Mouse (Mus musculus) frontal cortex, postnatal 14 days (tissue): Measurements from ENCODE around the gene Gnat2.

Experiments used
- DNase-seq, 2 experiments: peaks; one replicate each; pipeline ENCODE4 v3.0.0; 2022; ENCODE audit warnings: low spot score in 2 of 2

Gene Gnat2

DNA sequence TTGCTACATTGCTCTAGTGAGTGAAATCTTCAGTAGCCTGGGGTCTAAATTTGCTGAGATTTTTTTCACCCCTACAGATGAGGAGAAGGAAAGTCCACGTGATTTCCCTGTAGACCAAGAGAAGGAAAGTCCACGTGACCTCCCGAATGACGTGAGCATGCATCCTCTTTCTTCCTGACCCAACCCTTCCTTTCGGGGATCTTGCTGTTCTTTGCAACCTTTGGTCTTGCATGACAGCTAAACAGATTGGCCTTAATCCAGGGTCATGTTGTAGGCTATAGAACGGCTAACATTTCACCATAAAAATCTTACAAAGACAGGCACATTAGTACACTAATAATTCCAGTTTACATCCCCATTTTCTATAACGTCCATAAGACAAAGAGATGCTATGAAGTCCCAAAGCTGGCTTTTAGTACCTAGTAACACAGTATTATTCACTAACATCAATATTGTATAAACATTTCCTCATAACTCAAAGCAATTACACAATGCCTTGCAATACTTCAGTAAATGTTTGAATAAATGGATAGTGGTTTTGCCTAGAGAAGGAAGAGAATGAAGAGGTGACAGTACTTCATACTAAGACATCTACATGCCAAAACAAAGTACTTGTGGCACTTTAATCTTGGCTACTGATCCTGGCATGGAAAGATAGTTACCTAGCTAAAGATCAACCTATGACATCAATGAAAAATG, 21.2 kb downstream of the Gnat2 start:
- no peak for DNase-seq

DNA sequence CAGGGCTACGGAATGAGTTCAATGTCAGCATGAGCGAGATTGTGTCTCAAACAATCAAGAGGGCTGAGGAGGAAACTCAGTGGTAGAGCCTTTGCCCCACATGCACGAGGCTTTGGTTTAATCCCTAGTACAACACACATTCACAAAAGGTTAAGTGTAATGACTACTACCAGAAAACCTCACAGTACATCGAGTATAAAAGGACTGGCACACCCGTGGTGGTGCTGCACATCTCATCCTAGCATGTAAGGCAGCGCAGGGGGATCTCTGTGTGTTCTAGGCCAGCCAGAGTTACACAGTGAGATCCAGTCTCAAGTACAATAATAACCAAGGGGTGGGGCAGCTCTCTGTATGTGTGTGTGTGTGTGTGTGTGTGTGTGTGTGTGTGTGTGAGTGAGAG, 24.9 kb downstream of the Gnat2 start:
- DNase-seq: no peak

DNA sequence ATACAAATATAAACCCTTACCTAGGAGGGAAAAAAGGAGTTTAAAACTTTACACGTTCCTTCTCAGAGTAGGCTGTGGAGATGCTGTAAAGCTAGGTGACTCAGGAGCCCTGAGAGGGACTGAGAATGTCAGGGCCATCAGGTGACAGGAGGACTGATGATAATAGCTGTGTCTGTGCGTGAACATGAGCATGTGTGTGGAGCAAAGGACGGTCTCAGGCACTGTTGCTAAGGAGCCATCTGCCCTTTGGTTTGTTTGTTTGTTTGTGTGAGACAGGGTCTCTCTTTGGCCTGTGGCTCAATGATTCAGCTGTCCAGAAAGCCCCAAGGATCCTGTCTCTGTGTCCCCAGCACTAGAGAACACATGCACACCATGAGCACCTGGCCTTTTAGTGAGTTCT, 28.5 kb downstream of the Gnat2 start:
- no peak for DNase-seq

DNA sequence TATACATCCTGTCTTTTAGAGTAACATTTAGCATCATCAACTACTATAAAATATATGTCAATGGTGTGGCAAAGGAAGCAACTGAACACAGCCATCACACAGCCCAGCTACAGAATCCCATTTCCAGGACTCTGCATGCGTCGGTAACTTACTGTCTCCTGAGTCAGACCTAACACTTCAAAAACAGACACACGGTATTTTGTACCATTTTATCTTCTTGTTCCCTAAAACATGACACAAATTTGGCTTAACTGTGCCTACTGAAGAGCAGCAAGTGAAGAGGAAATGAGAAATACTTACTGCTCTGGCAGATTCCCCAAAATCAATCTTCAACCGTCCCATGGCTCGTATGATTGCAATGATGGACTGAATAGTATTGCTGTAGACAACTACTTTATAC, 30.7 kb downstream of the Gnat2 start:
- no peak for DNase-seq

DNA sequence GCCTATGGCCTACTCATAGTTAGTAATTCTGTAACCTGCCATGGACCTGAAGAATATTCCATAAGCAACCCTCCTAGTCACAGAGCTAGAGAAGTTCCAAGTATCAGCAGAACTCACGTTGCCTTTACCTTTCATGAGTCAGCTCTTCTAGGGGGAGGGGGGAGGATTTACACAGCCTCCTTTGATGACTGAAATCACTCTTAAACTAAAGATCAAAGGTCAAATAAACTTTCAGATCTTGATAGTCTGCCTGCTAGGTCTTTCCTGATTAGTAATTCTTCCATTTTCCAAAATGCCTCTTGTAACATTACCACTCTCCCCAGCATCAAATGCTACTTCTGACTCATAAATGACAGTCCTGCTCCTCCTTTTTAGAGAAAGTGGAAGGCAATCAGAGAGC, 31.5 kb downstream of the Gnat2 start:
- no peak for DNase-seq

GRCm38 (mm10) chr3:108126327-108126726, 33.7 kb downstream of the Gnat2 start:
- no peak for DNase-seq

DNA sequence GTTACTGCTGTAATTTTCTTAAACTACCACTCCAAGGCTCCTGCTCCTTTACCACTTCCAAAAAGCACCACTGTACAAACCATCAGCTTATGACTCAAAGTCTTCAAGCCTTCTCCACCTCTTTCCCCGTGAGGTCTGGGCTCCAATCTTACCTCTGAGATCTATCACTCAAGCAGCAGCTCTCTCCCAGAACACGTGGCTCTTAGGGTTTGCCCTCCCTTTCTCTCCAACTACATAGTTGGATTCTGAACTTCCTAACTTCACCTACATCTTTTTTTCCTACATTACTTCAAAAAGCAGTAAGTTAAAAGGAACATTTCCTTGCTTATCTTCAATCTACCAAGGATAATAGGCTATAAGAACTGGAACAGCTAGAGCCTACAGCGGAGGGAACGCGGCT, 35.9 kb downstream of the Gnat2 start:
- DNase-seq: no peak

- DNase-seq: no peak
Observed at GRCm38 (mm10) chr3:108129367-108129766, 36.8 kb downstream of the Gnat2 start.

- DNase-seq: no peak
Observed at GRCm38 (mm10) chr3:108129804-108130203, 37.2 kb downstream of the Gnat2 start.

DNA sequence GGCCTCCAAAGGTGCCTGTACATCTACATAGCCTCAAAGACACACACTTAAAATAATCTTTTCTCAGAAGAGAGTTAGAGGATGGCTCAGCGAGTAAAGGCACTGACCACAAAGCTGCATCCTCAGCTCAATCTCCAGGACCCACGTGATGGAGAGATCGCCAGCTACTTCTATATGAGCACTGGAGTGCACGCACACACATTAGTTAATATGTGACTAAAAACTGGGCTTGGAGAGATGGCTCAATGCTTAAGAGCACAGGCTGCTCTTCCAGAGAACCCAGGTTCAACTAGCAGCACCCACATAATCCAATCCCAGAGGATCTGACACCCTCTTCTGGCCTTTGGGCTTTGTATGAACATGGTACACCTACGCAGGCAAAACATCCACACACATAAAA, 38.6 kb downstream of the Gnat2 start:
- DNase-seq: no peak

DNA sequence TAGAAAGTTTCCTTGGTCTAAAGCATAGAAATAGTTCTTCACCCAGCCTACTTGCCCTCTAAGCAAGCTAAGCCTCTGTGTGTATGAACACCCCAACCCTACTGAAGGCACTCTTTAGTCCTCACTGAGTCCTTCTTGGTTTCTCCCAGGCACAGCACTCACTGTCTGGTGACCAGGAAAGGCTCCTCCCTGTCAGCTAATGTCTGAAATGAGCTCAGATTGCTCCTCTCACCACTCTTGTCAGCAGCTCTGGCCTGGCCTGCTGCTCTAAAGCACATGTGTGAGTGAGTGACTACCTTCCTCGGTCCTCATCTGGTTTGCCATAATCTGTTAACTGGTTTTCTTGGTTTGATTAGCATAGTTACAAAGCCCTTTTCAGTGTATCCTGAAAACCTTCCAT, 39.2 kb downstream of the Gnat2 start:
- no peak for DNase-seq

- DNase-seq: no peak
Observed at GRCm38 (mm10) chr3:108132484-108132883, 39.9 kb downstream of the Gnat2 start.

GRCm38 (mm10) chr3:108134701-108135100, 42.1 kb downstream of the Gnat2 start:
- peak in 1 of 2 experiments; percentile 29 for DNase-seq

DNA sequence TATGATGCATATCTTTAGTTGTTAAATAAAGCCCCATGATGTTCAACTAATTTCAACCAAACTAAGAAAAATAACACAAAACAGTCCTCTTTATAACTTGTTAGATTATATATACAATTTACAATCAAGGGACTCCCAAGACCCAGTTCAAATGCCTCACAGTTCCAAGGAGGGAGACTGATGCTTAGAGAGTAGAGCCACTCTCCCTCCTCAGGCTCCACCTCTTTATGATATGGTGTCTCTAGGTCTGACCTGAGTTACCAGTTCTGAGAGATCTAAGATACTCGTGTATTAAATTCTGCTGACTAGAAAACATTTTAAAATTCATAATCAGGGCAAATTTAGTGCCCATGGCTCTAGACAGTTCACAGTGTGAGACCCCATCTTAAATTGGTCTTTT, 46.5 kb downstream of the Gnat2 start:
- no peak for DNase-seq

DNA sequence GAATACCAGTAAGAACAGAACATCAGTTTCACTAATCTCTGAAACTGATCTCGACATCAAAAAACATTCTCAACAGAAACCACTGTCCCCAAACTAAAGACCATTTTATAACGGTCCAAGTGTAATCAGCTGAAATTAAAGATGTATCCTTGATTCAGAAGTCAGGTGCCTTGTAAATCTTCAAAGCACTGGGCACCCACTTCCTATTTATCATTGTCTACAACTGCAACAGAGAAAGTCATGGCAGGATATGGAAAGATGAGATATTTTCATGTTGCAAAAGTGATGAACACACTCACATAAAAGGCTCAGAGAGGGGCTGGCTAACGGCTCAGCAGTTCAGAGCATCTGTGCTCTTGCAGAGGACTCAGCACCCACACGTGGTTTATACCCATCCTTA, 48.2 kb downstream of the Gnat2 start:
- DNase-seq: no peak

DNA sequence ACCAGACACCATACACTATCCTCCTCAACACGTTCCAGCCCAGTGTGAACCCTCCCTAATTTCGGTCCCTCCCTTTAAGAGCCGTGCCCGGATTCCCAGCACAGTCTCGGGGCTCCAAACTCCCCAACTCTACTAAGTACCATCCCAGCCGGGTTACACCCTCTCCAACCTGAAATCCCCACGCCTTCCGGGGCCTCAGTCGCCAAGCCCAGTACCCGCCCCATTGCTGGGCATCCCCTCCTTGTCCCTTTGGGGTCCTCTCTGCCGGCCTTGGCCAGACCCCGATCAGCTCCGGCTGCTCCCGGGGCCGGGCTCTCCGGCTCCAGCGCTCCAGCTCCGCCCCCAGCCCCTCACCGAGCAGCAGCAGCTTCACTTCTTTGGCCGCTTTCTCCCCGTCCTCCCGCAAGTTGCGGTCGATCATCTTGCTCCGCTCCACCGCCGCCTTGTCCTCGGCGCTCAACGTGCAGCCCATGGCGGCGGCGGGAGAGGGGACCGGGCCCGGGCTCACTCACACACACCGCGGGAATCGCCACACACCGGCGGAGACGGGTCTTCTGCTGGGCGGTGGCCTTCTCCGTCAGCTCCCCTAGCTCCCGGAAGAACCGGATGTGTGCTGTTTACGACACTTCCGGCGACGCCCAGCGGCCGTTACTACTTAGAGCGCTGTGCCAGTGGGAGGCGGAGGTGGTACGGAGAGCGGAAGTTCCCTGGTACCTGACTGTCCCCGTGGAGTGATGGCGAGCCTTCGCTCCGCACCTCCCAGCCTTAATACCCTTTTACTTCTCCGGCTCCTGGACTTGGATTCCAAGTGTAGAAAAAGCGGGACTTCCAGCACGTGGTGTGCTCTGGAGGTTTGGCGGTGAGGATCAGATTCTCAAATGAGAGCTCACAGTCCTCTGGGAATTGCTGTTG, 53.2 kb downstream of the Gnat2 start, which contains the start of gene Gnai3:
Gene Gnai3, minus strand, starts transcription at position 613 of the 912 bp plus-strand sequence.
- peak; percentile 82 to 85 for DNase-seq

DNA sequence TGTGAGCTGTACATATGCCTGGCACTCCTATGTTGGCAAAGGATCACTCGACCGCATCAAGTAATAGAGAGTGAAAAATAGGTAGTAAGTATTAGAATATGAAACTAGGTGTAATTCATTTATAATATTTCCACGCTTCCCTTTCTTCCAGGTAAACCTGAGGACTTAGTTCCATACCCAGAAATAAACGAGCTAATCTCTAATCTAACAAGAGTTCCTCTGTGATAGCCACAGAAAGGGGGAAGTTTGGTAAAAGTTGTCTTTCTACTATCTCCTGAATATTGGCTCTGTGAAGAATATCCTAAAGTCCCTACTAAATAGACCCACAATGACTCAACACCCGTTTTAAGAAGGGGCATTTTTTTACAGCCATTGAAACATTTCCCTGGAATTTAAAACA, 54.1 kb downstream of the Gnat2 start:
- DNase-seq: no peak

DNA sequence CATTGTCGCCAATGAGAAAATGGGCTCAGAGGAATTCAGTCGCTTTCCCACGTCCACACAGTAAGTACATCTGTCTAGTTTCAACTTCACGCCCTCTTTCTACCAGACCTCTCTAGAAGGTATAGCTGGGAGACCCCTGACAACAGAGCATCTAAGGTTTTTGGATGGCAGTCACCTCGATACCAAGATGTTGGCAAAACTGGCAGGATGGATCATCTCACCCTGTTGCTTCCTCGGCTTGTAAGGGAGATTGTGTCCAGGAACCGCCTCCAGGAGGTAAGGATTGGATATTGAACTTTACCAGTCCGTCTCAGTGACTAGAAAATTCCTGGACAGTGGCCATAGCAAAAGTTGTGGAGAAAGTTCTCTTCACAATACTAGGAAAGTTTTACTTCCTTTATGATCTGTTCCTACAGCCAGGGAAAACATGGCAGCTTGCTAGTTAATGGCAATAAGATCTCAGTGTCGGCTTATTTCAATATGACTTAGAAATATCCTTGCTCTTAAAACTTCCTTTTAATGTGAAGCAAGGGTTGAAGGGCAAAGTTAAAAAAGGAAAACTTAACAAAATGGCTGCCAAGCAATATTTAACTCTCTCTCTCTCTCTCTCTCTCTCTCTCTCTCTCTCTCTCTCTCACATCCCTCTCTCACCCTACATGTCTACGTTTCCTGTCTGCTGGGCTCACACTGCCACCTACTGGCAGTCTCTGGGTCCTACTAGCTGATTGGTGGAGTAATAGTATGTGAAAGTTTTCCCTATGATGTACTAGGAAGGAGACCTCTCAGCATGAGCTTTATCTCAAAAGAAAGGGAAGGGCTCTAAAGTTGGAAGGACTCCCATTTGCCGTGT, 55.0 kb downstream of the Gnat2 start:
- DNase-seq: peak; percentile 79 to 92
